Mouse (Mus musculus) ovary, adult 2 months (tissue): ENCODE results near the gene Scgb2b11. TPM values are rescaled to one million over a fixed set of nuclear protein-coding genes. Genes with fewer than 3 reads are reported as not detected.

ENCODE experiments used
- polyA plus RNA-seq: library from polyadenylated mRNA; depleted of rRNA; stranded (reverse); fragments of >200 nt; gene quantifications from 2 replicates; pipeline ENCODE4 v1.2.3, GENCODE M21; 2012; rRNA removed

Gene Scgb2b11
- polyA plus RNA-seq, result not detected in 2 replicates

GRCm38 (mm10) chr7:32211045-32211444 lies at the start of gene Scgb2b11:
TSS of gene Scgb2b11 (minus strand) at chr7:32211145.

GRCm38 (mm10) chr7:32222540-32222939 lies 11.6 kb upstream of the Scgb2b11 start, which contains the start of gene Scgb1b11:
TSS of gene Scgb1b11 (plus strand) at chr7:32222840.

Other genes with a start within 250 kb of the Scgb2b11 start
- not detected in 2 replicates for gene Scgb1b10, start 110.3 kb downstream of the Scgb2b11 start, polyA plus RNA-seq
- not detected in 2 replicates for gene Scgb1b11, start 11.7 kb upstream of the Scgb2b11 start, polyA plus RNA-seq
- not detected in 2 replicates for gene Scgb2b12, start 116.1 kb upstream of the Scgb2b11 start, polyA plus RNA-seq
- not detected in 2 replicates for gene Scgb1b12, start 123.0 kb upstream of the Scgb2b11 start, polyA plus RNA-seq
- gene Scgb1b29, start 230.4 kb upstream of the Scgb2b11 start, polyA plus RNA-seq, result not detected in 2 replicates